8 mouse cellular contexts compared by ENCODE assay signal in the genomic region with DNA sequence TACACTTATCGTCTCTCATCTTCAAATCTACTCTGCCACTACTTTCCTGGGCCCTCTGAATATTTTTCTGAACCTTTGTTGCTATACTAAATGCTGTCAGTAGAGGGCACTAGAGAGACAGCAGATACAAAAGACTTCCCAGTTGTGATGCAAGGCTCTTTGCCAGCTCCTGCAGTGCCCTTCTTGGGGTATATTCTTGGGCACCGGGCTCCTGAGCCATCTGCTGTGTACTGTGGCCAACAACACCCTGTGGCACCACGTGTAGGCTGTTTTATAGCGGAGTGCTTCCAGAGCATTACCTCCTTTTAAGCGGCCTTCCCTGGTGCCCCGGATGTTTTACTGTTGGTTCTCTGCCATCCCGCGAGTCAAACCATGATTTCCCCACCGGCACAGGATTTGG. TPM values are rescaled to one million over a fixed set of nuclear protein-coding genes. Genes with fewer than 3 reads are reported as not detected.
A peak's percentile ranks its signal among the peaks of the same experiment; 100 is the strongest.
DNase-seq lines count a peak whose midpoint lies in the region; ATAC-seq and TF ChIP-seq lines count a peak whose summit lies in the region.

No protein-coding gene starts in this region.

- H3K9ac ChIP-seq in MEL (ENCODE audit: control insufficient read depth, low read depth, low read length, poor library complexity, severe bottlenecking) = no peak overlapping the region
- H3K9ac ChIP-seq in liver, postnatal 0 days (replicated peaks) = no peak overlapping the region

- H3K4me1 ChIP-seq in MEL (ENCODE audit: control insufficient read depth in 1 of 2, insufficient read depth in 2 of 2, low read length in 2 of 2) = no peaks in the 10 kb centered on the region
- no peaks in the 10 kb centered on the region for H3K4me1 ChIP-seq in liver, postnatal 0 days (ENCODE audit: insufficient read depth)

- TF ChIP-seq CTCF in MEL (IDR thresholded peaks at IDR 0.05 in 2 of 3, conservative IDR thresholded peaks at IDR 0.05 in 1 of 3; ENCODE audit: control insufficient read depth in 1 of 3, insufficient read depth in 1 of 3, low read depth in 2 of 3, low read length in 3 of 3, poor library complexity in 1 of 3, severe bottlenecking in 1 of 3) = peak in 2 of 3 experiments; percentile 55 to 63; a peak in 4 of 6 replicates
- peak; percentile 63 for TF ChIP-seq CTCF in liver, postnatal 0 days (IDR thresholded peaks at IDR 0.05; ENCODE audit: low read depth)

- DNase-seq in heart, postnatal 14 days = peak; percentile 22 to 52
- DNase-seq in heart, postnatal 36 days = no peak
- DNase-seq in MEL (ENCODE audit: low read depth, low spot score) = peak; percentile 52
- peak; percentile 65 for DNase-seq in kidney, adult 9 months
- DNase-seq in liver, postnatal 0 days = no peak
- DNase-seq in right cerebral cortex, postnatal 25 days = peak; percentile 35
- DNase-seq in ovary, postnatal 36 days (ENCODE audit: low spot score) = no peak

- intact Hi-C loops in heart, postnatal 14 days (cut with DNase I) = loop anchor here (5.0 kb wide), 1 partner anchor 632 kb away; no protein-coding TSS in a partner anchor
- intact Hi-C loops in heart, postnatal 36 days (cut with DNase I) = loop anchor here (1.0 to 5.0 kb wide), 3 partner anchors 80 to 632 kb away; no protein-coding TSS in a partner anchor

- H3K4me2 ChIP-seq in liver, postnatal 0 days (ENCODE audit: low read depth, low read length) = no peak overlapping the region

- no peaks in the 10 kb centered on the region for H3K79me2 ChIP-seq in MEL (ENCODE audit: control insufficient read depth, insufficient read depth, low read length, poor library complexity)

- H3K27me3 ChIP-seq in MEL (ENCODE audit: control insufficient read depth in 1 of 2, insufficient read depth in 2 of 2, low read length in 2 of 2) = no peaks in the 10 kb centered on the region
- H3K27me3 ChIP-seq in liver, postnatal 0 days (ENCODE audit: insufficient read depth, low read length) = no peaks in the 10 kb centered on the region

- TF ChIP-seq POLR2A in MEL (IDR thresholded peaks at IDR 0.05; ENCODE audit: control insufficient read depth in 1 of 2, insufficient read depth in 1 of 2, low read depth in 1 of 2, low read length in 2 of 2, poor library complexity in 1 of 2) = no peak

- H3K9me3 ChIP-seq in MEL (replicated peaks; ENCODE audit: insufficient read depth, low read length) = no peaks in the 10 kb centered on the region
- no peaks in the 10 kb centered on the region for H3K9me3 ChIP-seq in liver, postnatal 0 days (ENCODE audit: low read length)

- H3K27ac ChIP-seq in MEL (ENCODE audit: control insufficient read depth, low read depth, low read length) = no peak overlapping the region
- no peak overlapping the region for H3K27ac ChIP-seq in liver, postnatal 0 days (ENCODE audit: low read depth)

- no peak for TF ChIP-seq EP300 in MEL (IDR thresholded peaks at IDR 0.05; ENCODE audit: low read depth in 1 of 2, low read length in 2 of 2)
- TF ChIP-seq EP300 in liver, postnatal 0 days (IDR thresholded peaks at IDR 0.05; ENCODE audit: low read depth) = no peak

- ATAC-seq in common myeloid progenitor, adult 5-6 weeks (replicated peaks; ENCODE audit: low read depth, poor library complexity, severe bottlenecking) = peak; percentile 58; the same call in 1 of the 2 replicates
- no peak for ATAC-seq in liver, postnatal 0 days

- peak; percentile 33 for TF ChIP-seq RAD21 in MEL (IDR thresholded peaks at IDR 0.05; ENCODE audit: low read depth, low read length)

- 82% methylated on average over 9 of the region's 9 CpGs for WGBS in liver, postnatal 0 days (ENCODE audit: insufficient replicate concordance)

- H3K4me3 ChIP-seq in MEL (ENCODE audit: control insufficient read depth in 1 of 2, insufficient read depth in 1 of 2, low read depth in 2 of 2, low read length in 2 of 2) = no peak overlapping the region
- H3K4me3 ChIP-seq in liver, postnatal 0 days (ENCODE audit: low read depth, low read length) = no peak overlapping the region

- H3K36me3 ChIP-seq in MEL (ENCODE audit: control insufficient read depth in 1 of 2, insufficient read depth in 2 of 2, low read length in 2 of 2) = no peaks in the 10 kb centered on the region
- H3K36me3 ChIP-seq in liver, postnatal 0 days (replicated peaks; ENCODE audit: insufficient read depth, low read length) = no peaks in the 10 kb centered on the region

TF ChIP-seq in MEL, 35 proteins besides CTCF, POLR2A, EP300 and RAD21:
- TF ChIP-seq ZC3H11A (IDR thresholded peaks at IDR 0.05; ENCODE audit: low read depth, low read length) = no peak
- peak; percentile 25 for TF ChIP-seq SMC3 (IDR thresholded peaks at IDR 0.05; ENCODE audit: low read depth, low read length)
- no peak for TF ChIP-seq USF1 (IDR thresholded peaks at IDR 0.05; ENCODE audit: low read depth, low read length)

RNA-seq across cellular contexts. Expression of gene Cavin4, which starts 27.3 kb away (rescaled TPM):
- total RNA-seq in heart, postnatal 14 days (2021) = 10 to 100 TPM; 72.1 to 85.4 TPM
- total RNA-seq in heart, postnatal 36 days (2021) = 100 to 1,000 TPM; 106 to 112 TPM
- not detected in 2 replicates for total RNA-seq in MEL (2012; rRNA removed)
- polyA plus RNA-seq in MEL (2012; ENCODE audit: insufficient read depth in 1 of 2, insufficient read length in 2 of 2, low read depth in 1 of 2, low replicate concordance in 2 of 2, missing spikeins in 1 of 2) = not detected
- not detected in 2 replicates for total RNA-seq in common myeloid progenitor, adult 5-6 weeks (2017)
- polyA plus RNA-seq in liver, postnatal 0 days (2015; fragmentation: Nextera tagmentation; extraction: Ambion mirVana) = 0.05 and 0.73 TPM in 2 replicates

Comparison
In these comparisons a context has a peak if more than half of its experiments do, and no peak if none do; other contexts are left out.
1. DNase-seq: peak in heart, postnatal 14 days (2 of 2), MEL (single experiment), kidney, adult 9 months (single experiment) and right cerebral cortex, postnatal 25 days (single experiment); none in heart, postnatal 36 days (0 of 2), liver, postnatal 0 days (single experiment) and ovary, postnatal 36 days (single experiment).
2. RNA of gene Cavin4, which starts 27.3 kb away (total RNA-seq): 106 to 112 TPM in heart, postnatal 36 days and 72.1 to 85.4 TPM in heart, postnatal 14 days; not detected in MEL and not detected in common myeloid progenitor, adult 5-6 weeks; every median in the first group is over 10 times any median in the second.